Mouse (Mus musculus) lung, embryonic 14.5 days (tissue): Measurements from ENCODE around the gene Pde4d. TPM values are rescaled to one million over a fixed set of nuclear protein-coding genes. Genes with fewer than 3 reads are reported as not detected.

Experiments
- ATAC-seq: fragments of 200-750 bp; cut with Nextera tagmentation; 2 replicates; pipeline ENCODE4 v1.8.0; 2017; ENCODE audit warnings: mild to moderate bottlenecking, moderate TSS enrichment, moderate library complexity; ENCODE audit not compliant: insufficient read depth
- DNase-seq: peaks from one replicate; pipeline ENCODE4 v3.0.0-alpha.2; 2015
- H3K27ac ChIP-seq: fragments of 300-500 bp; sonication (generic); 2 replicates; pipeline ENCODE4 v1.5.1; 2014; ENCODE audit warnings: low read depth, mild to moderate bottlenecking, moderate library complexity
- H3K27me3 ChIP-seq: fragments of 300-500 bp; sonication (generic); 2 replicates; pipeline ENCODE4 v1.6.1; 2014; ENCODE audit warnings: low read length, control low read depth; ENCODE audit not compliant: insufficient read depth
- H3K36me3 ChIP-seq: fragments of 300-500 bp; sonication (generic); 2 replicates; pipeline ENCODE4 v1.6.1; 2014; ENCODE audit warnings: control low read depth; ENCODE audit not compliant: insufficient read depth
- H3K4me1 ChIP-seq: fragments of 300-500 bp; sonication (generic); 2 replicates; pipeline ENCODE4 v1.6.1; 2014; ENCODE audit warnings: antibody characterized with exemption, control low read depth; ENCODE audit not compliant: insufficient read depth
- H3K4me2 ChIP-seq: fragments of 300-500 bp; sonication (generic); 2 replicates; pipeline ENCODE4 v1.6.1; 2014; ENCODE audit warnings: mild to moderate bottlenecking
- H3K4me3 ChIP-seq: fragments of 300-500 bp; sonication (generic); 2 replicates; pipeline ENCODE4 v1.5.1; 2014; ENCODE audit warnings: low read depth, low read length
- H3K9ac ChIP-seq: fragments of 300-500 bp; sonication (generic); 2 replicates; pipeline ENCODE4 v1.6.1; 2014
- H3K9me3 ChIP-seq: fragments of 300-500 bp; sonication (generic); 2 replicates; pipeline ENCODE4 v1.6.1; 2016; ENCODE audit warnings: low read depth, low read length, control low read depth
- CTCF ChIP-seq: IDR thresholded peaks from 2 replicates; pipeline ENCODE4 v1.5.1; 2016; ENCODE audit warnings: antibody characterized with exemption, low read depth
- WGBS: fragments of 180-500 bp; shearing (Covaris S2); extraction: QIAGEN DNeasy Blood & Tissue Kit; methylation state at CpG from one replicate; pipeline ENCODE4 v1.1.7; 2014; 5-methylcytosine and 5-hydroxymethylcytosine counted together
- polyA plus RNA-seq: library from polyadenylated mRNA; unstranded; fragments of >200 nt; fragmentation: Nextera tagmentation; extraction: Ambion mirVana; gene quantifications from 2 replicates; pipeline ENCODE4 v1.2.1, GENCODE M21; 2014

The Pde4d gene
- polyA plus RNA-seq, 1 experiment from 2014 or later, result 16.2 TPM

GRCm38 (mm10) chr13:109592192-109592797, 1142.5 kb downstream of the Pde4d start:
- DNase-seq (no peak), ATAC-seq (no peak)
- Histone ChIP-seq H3K36me3 (no peaks in the 10 kb centered on the region), H3K9ac (no peak overlapping the region), H3K9me3 (no peaks in the 10 kb centered on the region), H3K4me2 (no peak overlapping the region), H3K4me1 (no peaks in the 10 kb centered on the region), H3K27ac (no peak overlapping the region), H3K27me3 (no peaks in the 10 kb centered on the region), H3K4me3 (no peak overlapping the region)
- no peak for TF ChIP-seq CTCF
- 85% methylated on average over 8 of the region's 8 CpGs for WGBS

GRCm38 (mm10) chr13:109599711-109600110, 1150.0 kb downstream of the Pde4d start:
- no peaks in the 10 kb centered on the region for H3K27me3 ChIP-seq
- H3K9ac ChIP-seq, result no peak overlapping the region
- H3K4me1 ChIP-seq, result no peaks in the 10 kb centered on the region
- no peaks in the 10 kb centered on the region for H3K36me3 ChIP-seq
- DNase-seq (no peak), ATAC-seq (no peak)
- 75% methylated on average over 4 of the region's 4 CpGs for WGBS
- H3K9me3 ChIP-seq, result no peaks in the 10 kb centered on the region
- no peak overlapping the region for H3K4me3 ChIP-seq
- no peak for TF ChIP-seq CTCF
- no peak overlapping the region for H3K27ac ChIP-seq
- H3K4me2 ChIP-seq, result no peak overlapping the region

GRCm38 (mm10) chr13:109604017-109604416, 1154.3 kb downstream of the Pde4d start:
- DNase-seq (no peak), ATAC-seq (no peak)
- H3K4me2 ChIP-seq, result no peak overlapping the region
- TF ChIP-seq CTCF, result no peak
- no peaks in the 10 kb centered on the region for H3K4me1 ChIP-seq
- H3K27ac ChIP-seq, result no peak overlapping the region
- WGBS, result 70% methylated on average over 2 of the region's 2 CpGs
- H3K4me3 ChIP-seq, result no peak overlapping the region
- H3K9me3 ChIP-seq, result no peaks in the 10 kb centered on the region
- no peaks in the 10 kb centered on the region for H3K27me3 ChIP-seq
- H3K9ac ChIP-seq, result no peak overlapping the region
- H3K36me3 ChIP-seq, result no peaks in the 10 kb centered on the region

- WGBS, result 68% methylated on average over 1 of the region's 1 CpGs
- no peak for ATAC-seq
Observed at GRCm38 (mm10) chr13:109605140-109605539, 1155.4 kb downstream of the Pde4d start.

GRCm38 (mm10) chr13:109609106-109609804, 1159.5 kb downstream of the Pde4d start:
- no peaks in the 10 kb centered on the region for H3K36me3 ChIP-seq
- ATAC-seq (no peak), DNase-seq (no peak)
- no peaks in the 10 kb centered on the region for H3K4me1 ChIP-seq
- H3K9me3 ChIP-seq, result no peaks in the 10 kb centered on the region
- no peaks in the 10 kb centered on the region for H3K27me3 ChIP-seq
- no peak overlapping the region for H3K4me2 ChIP-seq
- no peak for TF ChIP-seq CTCF
- H3K4me3 ChIP-seq, result no peak overlapping the region
- H3K27ac ChIP-seq, result no peak overlapping the region
- WGBS, result 54% methylated on average over 9 of the region's 9 CpGs
- H3K9ac ChIP-seq, result no peak overlapping the region

More at GRCm38 (mm10) chr13:109605140-109605539, 1155.4 kb downstream of the Pde4d start:
- Histone ChIP-seq H3K36me3 (no peaks in the 10 kb centered on the region), H3K4me3 (no peak overlapping the region), H3K9me3 (no peaks in the 10 kb centered on the region), H3K4me1 (no peaks in the 10 kb centered on the region), H3K27ac (no peak overlapping the region), H3K9ac (no peak overlapping the region), H3K4me2 (no peak overlapping the region), H3K27me3 (no peaks in the 10 kb centered on the region)
- DNase-seq, result no peak
- 0 out of 2 replicates have a peak, but pooled peaks have one; percentile 14 for TF ChIP-seq CTCF

GRCm38 (mm10) chr13:109609805-109610187, 1160.0 kb downstream of the Pde4d start:
- no peak overlapping the region for H3K9ac ChIP-seq
- WGBS, result 10% methylated on average over 3 of the region's 3 CpGs
- 0 out of 2 replicates have a peak, but pooled peaks have one; percentile 35 for ATAC-seq
- H3K36me3 ChIP-seq, result no peaks in the 10 kb centered on the region
- no peak overlapping the region for H3K27ac ChIP-seq
- H3K4me2 ChIP-seq, result no peak overlapping the region
- H3K9me3 ChIP-seq, result no peaks in the 10 kb centered on the region
- no peaks in the 10 kb centered on the region for H3K4me1 ChIP-seq
- H3K27me3 ChIP-seq, result no peaks in the 10 kb centered on the region
- TF ChIP-seq CTCF, result peak; percentile 84
- no peak overlapping the region for H3K4me3 ChIP-seq
- peak; percentile 89 for DNase-seq

- no peak overlapping the region for H3K9ac ChIP-seq
- H3K27ac ChIP-seq, result no peak overlapping the region
- 97% methylated on average over 2 of the region's 2 CpGs for WGBS
- H3K27me3 ChIP-seq, result no peaks in the 10 kb centered on the region
- H3K4me2 ChIP-seq, result no peak overlapping the region
- H3K36me3 ChIP-seq, result no peaks in the 10 kb centered on the region
- no peak overlapping the region for H3K4me3 ChIP-seq
- H3K9me3 ChIP-seq, result no peaks in the 10 kb centered on the region
- H3K4me1 ChIP-seq, result no peaks in the 10 kb centered on the region
- ATAC-seq (no peak), DNase-seq (no peak)
- no peak for TF ChIP-seq CTCF
Observed at GRCm38 (mm10) chr13:109610772-109611171, 1161.0 kb downstream of the Pde4d start.
